Mouse (Mus musculus) NIH3T3 (cell line): Measurements from ENCODE around the gene Mogs.

Source experiments
- DNase-seq: peaks from one replicate; pipeline ENCODE4 v3.0.0-alpha.2; 2012; ENCODE audit warnings: low read depth

Gene Mogs

DNA sequence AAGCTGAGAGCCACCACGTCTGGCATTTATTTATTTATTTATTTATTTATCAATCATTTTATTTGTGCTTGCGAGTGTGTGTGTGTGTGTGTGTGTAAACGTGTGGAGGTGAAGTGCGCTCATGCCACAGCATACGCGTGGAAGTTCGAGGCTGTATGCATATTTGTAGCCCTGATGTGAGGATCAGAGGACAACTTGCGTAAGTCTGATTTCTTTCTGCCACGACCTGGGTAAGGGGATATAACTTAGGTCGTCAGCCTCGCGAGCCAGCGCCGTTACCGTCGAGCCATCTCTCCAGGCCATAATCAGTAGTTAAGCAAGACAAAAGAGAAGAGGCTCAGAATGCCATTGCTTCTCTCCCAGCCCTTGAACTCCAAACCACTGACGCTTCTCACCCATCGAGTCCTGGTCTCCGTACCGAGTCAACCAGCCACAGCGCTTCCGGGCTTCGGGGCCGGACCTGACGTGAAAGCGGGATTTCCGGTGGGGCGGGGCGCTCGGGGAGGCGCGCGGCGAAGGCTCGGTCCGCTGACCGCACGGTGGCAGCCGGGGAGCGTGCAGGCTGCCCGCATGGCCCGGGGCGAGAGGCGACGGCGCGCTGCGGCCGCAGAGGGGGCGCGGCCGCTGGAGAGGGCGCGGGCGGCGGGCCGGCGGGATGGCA, at the start of gene Mogs:
Mogs (plus strand) TSS at position 486 of the 661 bp plus-strand sequence.
- DNase-seq: peak; percentile 97

DNA sequence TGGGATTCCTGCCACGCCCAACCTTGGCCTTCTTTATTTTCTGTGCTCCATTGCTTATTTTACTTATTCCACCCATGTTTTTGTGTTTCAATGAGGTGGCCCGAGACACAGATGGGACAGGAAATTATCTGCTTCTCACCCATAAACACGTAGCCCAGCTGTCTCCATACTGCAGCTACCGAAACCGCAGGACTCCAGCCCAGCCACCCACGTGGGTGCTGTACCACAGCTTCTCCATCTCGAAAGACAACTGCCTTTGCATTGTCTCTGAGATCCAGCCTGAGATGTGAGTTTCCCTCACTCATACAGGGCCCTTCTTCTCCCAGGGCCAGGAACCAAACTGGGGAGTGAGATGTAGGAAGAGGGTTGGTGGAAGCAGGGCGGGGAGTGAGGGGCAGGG, 49.3 kb upstream of the Mogs start:
- no peak for DNase-seq

GRCm38 (mm10) chr6:83066441-83066840, 48.9 kb upstream of the Mogs start:
- peak; percentile 58 for DNase-seq

DNA sequence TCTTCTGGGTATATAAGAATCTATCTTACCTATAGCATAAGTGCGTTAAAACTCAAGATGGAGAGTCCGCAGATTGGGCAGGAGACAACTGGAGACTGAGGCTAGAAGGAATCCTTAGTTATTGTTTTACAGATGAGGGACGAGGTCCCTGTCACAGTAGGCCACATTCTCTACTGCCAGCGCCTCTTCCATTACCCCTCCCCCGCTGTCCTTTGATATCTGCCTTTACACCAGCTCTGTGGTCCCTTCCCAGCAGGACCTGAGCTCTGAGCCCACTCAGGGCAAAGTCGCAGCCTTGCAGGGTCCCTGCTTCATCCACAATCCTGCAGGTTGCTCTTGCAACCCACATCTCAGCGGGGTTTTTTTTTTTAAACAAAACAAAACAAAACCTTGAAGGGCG, 47.1 kb upstream of the Mogs start:
- DNase-seq: no peak

DNA sequence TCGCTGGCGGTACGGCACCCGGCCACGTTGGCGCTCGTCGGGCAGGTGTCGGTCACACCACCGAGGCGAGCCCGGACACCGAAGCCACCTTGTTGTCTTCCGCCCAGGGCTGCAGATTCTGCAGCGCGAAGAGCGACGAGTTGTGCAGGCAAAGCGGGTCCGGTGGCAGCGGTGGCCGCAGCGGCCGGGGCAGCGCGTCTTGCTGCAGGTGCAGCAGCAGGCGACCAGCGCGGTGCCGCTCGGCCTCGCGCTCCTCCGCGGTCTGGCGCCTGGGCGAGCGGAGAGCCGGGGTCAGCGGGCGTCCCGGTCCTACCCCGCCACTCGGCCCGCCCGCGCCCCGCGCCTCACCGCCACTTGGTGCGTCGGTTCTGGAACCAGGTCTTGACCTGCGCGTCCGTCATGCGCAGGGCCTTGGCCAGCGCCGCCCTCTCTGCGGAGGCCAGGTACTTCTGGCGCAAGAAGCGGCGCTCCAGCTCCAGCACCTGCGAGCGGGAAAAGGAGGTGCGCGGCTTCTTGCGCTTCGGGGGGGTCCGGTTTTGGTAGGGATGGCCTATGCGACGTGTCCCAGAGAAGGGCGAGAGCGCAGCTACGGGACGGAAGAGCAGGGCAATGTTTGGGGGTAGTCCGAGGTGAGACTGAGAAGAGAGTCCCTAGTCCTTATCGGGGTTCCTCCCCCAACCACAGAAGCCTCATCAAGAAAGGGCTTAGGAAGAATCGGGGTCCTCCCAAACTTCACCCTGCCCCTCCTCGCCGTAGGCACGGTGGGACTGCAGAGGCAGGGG, 46.4 kb upstream of the Mogs start:
- DNase-seq: no peak

GRCm38 (mm10) chr6:83069488-83070246, 45.6 kb upstream of the Mogs start:
- no peak for DNase-seq

- DNase-seq: no peak
Measured at GRCm38 (mm10) chr6:83070247-83070310, 45.2 kb upstream of the Mogs start, which contains the start of gene Tlx2. Tlx2 (minus strand) TSS chr6:83070293.

DNA sequence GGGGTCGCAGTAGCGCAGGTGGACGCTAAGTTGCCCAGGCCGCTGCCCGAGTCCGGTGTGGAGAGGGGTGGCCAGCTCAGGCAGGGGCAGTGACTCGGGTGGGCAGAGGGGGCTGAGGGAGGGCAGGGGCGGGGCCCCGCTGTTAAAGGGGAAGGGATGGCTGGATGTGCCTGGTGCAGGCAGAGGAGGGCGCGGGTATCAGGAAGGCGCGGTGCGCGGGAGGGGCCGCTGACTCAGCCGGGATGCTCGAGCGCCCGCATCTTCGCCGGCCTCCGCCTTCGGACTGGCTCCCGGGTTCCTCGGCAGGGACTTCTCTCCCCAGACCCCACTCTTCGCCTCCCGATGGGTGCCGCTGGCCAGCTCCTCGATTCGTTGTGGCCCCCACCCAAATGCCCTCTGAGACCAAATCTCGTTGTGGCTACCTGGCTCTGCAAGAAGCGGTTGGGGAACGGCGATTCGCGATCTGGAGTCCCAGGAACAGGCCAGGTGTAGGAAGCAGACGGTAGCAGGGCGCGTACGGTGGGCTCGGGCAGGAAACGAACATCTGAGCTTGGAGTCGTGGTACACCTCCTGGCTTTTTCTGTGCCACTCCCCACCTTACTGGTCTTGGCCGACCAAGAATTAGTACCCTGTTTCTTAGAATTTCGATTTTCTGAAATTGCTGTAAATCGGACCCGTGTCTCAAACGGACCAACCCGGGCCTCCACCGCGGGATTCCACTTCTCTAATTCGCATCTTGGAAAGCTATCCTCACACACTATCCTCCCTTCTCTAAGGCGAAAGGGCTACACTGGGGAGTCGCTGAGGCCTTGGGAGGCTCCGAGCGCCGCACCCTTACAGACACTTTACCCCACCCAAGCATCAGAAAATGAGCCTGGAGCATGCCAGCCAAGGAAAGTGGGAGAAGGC, 44.7 kb upstream of the Mogs start:
- no peak for DNase-seq

DNA sequence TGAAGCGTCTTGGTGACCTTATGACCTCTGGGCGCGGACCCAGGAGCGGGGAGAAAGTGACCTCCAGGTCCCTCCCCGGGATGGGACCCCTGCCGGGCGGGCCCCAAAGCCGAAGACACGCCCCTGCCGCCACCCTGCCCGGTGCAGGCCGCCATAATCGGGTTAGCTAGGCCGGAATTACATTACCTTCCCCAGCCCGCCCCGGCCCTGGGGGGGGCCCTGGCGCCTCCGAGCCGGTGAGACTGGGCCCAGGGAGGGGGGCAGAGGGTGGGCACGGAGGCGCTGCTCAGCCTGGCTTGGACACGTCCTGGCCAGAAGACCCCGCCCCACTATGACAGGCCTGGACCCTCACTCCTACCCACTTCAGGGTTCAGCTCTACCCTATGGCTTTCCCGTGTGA, 44.1 kb upstream of the Mogs start:
- DNase-seq: no peak

DNA sequence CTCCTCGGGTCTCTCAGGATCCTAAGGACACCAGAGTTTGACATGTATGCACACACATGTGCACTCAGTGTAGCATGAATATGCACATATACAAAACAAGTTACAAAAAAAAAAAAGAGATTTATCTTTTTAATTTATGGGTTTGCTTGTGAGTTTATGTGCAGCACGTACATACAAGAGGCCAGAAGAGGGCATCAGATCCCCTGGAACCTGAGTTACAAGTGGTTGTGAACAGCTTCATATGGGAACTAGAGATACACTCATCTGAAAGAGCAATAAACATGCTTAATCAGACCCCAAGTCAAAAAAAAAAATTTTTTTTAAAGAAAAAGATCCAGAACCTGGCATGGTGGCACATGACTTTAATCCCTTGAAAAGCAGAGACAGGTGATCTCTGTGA, 40.3 kb upstream of the Mogs start:
- DNase-seq: peak; percentile 55

DNA sequence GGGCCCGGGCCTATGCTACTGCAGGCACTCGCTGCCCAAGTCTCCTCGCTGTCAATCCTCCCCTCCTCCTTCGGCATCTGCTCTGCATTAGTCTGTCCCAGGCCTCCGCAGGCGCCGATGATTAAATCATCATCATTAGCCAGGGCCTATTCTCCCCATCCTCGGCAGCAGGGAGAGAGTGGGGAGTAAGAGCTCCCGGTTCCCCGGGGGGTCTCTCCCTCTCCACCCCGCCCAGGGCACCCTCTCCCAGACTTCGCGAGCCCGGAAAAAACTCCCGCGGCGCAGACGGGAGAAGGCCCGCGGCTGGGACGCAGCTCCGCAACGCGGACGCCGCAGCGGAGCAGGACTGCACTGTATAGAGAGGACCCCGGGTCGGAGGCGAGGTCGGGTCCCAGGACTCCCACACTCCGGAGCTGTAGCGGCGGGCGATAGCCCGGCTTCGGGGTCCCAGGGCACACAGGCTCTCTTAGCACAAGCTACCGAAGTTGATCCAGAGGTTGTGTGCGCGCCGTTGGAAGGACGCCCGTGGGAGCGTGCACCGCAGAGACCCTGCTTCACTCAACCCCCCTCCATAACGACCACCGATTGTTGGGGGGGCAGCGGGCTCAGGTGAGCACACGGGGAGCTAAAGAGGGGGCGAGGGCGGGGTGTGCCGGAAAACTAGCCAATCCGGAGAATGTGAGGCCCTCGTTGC, 37.5 kb upstream of the Mogs start, which contains the start of gene Pcgf1:
Pcgf1 (plus strand) TSS at position 240 of the 694 bp plus-strand sequence.
- peak; percentile 85 for DNase-seq

DNA sequence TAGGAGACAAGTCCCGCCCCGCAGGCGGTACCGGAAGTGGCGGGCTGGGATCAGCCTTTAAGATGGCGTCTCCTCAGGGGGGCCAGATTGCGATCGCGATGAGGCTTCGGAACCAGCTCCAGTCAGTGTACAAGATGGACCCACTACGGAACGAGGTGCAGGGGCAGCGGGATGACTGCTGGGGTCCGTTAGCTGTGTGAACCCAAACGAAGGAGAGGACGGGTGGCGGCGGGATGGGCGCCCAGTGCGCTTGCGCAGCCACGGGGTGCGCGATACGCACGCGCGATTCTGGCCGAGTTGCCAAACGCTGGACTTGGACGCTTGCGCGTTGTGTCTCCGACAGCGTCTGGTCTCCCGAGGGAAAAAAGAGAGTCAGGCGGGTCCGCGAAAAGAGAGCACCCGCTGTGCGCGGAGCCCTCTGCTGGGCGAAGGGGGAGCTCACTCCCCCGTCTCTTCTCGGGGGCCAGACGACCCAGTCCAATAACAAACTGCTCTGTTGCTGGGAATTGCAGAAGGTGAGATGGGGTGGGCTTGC, 36.9 kb upstream of the Mogs start:
- DNase-seq: peak; percentile 99

DNA sequence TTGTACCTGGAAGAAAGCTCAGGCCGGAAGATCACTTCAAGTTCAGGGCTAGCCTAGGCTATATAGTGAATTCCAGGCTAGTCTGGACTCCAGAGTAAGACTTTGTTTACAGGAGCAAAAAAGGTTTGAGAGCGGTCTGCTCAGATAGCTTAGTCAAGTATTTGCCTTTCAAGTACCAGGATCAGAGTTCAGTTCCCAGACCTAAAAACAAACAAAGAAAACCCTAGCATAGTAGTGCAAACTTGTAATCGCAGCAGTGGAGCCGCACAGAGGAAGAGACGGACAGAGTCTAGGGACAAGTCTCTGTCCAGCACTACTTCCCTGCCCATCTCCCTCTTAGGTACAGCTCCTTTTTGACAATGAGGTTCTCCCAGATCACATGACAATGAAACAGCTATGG, 35.1 kb upstream of the Mogs start:
- DNase-seq: no peak

DNA sequence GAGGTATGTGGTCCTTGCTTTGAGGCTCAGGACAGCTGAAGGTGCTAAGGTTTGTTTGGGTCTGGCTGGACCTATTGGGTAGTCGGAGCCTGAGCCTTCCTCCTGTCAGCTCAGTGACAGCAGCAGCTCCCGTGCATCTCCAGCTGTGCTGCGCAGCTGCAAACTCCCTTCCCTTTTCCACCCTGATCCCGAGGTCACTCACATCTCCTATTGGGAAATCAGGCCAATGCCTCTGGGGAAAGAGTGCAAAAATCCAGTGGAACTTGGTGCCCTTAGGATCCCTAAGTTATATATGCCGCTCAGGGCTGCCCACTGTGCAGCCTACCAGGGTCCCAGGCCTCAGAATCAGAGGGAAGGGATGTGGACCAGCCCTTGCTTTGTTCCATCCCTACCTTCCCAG, 31.8 kb upstream of the Mogs start:
- no peak for DNase-seq

DNA sequence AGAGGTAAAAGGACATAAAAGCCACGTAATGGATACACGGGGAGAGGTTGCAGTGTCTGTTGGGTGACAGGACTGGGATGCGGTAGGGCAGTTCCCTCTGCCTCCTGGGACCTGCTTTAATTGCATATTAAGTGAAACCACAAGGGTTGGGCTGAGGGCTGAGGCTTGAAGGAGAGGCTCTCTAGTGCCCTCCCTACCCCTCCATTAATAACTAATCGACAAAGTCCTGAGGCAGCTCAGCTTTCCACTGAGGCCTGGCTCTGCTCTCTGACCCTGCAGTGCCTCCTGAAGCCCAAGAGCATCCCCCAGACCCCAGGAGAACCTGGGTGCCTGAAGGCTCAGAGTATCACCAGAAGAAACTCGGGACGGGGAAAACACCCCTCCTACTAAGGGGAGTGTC, 30.8 kb upstream of the Mogs start:
- no peak for DNase-seq

DNA sequence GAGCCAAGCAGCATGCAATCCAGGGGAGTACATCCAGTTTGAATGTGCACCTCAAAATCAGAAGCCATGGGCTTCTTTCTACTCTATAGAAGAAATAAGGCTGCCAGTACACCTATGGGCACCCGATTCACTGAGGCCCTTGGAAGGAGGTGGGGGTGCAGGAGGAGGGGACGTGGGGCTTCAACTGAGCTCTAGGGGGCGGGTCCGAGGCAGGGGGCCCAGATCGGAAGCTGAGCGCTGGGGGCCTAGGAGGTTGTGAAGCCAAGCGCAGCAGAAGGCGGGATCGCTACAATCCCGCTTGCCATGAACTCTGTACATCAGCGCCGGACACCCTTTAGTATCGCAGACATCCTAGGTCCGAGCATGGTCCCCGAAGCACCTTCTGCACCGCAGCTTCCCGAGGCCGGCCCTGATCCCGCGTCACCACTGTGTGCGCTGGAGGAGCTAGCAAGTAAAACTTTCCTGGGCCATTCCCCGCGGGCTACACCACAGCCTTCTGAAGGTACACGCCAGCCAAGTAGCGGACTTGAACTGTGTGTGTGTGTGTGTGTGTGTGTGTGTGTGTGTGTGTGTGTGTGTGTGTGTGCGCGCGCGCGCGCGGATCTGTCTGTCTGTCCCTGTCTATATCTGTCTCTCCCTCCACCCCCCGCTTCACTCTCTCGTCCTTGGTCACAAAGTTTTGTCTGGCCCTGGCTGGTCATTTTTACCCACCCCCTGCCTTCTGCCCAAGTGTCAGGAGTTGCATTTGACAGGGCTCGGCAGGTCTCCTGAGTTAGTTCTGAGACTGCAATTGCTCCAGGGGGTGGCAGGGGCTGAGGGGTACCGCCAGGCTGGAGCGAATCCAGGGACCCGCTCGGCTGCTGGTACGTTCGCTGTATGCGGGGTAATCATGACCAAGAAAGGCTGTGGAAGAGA, 28.9 kb upstream of the Mogs start, which contains the start of gene Lbx2:
Lbx2 (plus strand) TSS at position 247 of the 915 bp plus-strand sequence.
- no peak for DNase-seq

DNA sequence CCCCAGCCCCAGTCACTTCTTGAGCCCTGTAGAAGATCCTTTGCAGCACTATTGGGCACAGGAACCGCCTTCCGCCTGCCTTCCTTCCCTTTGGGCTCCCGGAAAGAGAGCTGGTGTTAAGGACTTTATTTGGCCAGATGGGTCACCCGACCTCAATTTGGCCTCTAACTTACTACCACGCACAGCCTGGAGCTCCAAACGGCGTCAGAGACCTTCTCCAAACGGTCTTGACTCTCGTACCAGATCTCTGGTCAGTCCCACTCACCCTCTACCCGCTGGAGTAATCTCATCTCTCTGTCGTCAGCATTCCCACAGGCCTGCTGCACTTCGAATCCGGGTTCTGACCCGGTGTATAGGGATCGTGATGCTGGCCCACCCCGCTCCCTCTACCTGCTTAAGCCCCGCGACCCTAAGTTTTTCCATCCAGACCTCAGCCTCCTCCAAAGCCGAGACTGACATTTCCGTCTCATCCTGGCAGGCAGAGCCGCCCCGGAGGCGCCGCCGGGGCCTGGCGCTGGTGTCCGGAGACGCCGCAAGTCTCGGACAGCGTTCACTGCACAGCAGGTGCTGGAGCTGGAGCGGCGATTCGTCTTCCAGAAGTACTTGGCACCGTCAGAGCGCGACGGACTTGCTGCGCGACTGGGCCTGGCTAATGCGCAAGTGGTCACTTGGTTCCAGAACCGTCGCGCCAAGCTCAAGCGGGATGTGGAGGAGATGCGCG, 27.9 kb upstream of the Mogs start:
- DNase-seq: no peak

- no peak for DNase-seq
Measured at GRCm38 (mm10) chr6:83087926-83088260, 27.4 kb upstream of the Mogs start.

GRCm38 (mm10) chr6:83092416-83093127, 22.7 kb upstream of the Mogs start:
- peak; percentile 58 for DNase-seq
